Mouse (Mus musculus) CD8-positive naive resting alpha-beta T cell, adult 2 months (primary cell): ENCODE data around the gene Aldoc.
"Not testable (repeated sequence)": the region's sequence is repeated elsewhere in the genome, so short reads cannot be mapped to it uniquely, and the experiment has no call there.

Experiments used
- DNase-seq, 2 experiments: peaks; one replicate each; pipeline ENCODE4 v3.0.0; 2022; ENCODE audit warnings: low read depth in 2 of 2, low spot score in 2 of 2

Gene Aldoc

DNA sequence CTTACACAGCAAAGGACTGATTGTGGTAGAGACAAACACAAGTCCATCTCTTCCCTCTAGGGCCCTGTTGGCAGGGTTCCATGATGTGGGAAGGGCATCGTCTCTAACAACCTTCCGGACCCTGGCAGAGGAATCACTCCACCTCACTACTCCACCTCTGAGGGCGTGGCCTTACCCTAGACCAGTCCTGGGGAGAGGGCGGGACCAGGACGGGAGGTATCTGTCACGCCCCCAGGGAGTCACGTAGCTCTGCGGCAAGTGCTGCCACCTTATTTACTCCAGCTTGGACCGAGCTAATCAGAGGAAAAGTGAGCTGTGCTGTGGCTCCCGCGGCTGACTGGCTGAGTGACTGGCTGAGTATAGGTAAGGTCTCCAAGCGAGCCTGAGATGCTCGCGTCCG lies at the start of gene Aldoc:
Gene Aldoc, plus strand, starts transcription at position 109 of the 400 bp plus-strand sequence.
- DNase-seq = peak; percentile 66 to 82

DNA sequence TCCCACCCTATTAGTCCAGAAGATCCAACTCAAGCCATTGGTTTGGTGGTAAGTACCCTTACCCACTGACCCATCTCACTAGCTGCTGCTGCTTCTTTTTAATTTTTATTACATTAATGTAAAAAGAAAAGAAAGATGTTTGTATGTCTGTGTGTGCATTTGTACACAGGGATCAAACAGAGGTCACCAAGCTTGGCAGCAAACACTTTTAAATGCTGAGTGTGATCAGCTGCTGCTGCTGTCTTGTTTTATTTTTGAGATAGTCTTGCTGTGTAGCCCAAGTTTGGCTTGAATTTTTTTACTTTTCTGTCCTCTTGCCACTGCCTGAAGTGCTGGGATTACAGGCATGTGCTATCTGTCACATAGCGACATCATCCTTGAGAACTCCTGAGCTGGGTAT lies 47.2 kb upstream of the Aldoc start:
- no peak for DNase-seq

DNA sequence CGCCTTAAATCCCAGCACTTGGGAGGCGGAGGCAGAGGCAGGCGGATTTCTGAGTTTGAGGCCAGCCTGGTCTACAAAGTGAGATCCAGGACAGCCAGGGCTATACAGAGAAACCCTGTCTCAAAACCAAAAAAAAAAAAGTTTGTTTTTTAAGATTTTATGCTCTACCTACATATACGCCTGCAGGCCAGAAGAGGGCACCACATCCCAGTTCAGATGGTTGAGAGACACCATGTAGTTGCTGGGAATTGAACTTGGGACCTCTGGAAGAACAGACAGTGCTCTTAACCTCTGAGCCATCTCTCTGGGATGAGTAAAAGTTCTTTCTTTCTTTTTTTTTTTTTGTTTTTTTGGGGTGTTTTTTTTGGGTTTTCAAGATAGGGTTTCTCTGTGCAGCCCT lies 46.6 kb upstream of the Aldoc start:
- DNase-seq = not testable (repeated sequence)

DNA sequence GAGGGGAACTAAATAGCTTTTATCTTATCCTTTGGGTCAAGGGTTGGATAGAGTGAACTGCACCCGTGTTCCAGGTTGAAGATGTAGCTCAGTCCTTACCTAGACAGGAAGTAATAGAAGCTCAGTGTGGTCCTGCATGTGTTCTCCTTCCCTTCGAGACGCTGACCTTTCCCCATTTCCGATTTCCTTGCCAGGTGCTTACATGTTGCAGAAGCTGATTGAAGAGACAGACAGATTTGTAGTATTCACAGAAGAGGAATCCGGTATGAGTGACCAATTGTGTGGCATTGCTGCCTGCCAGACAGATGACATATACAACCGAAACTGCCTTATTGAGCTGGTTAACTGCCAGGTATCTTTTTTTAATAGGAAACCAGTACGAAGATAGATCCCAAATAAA lies 43.9 kb upstream of the Aldoc start:
- DNase-seq = no peak

DNA sequence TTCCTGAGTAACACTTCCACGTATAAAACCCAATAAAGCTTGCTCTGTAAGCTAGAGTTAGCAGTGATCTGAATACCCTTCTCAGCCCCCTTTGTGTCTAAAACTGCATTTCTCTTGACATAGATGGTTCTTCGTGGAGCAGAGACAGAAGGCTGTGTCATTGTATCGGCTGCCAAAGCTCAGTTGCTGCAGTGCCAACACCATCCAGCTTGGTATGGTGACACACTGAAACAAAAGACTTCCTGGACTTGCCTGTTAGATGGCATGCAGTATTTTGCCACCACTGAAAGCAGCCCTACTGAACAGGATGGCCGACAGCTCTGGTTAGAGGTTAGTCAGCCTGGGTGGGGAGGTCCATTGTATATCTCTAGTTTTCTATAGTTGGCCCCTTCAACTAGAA lies 43.2 kb upstream of the Aldoc start:
- DNase-seq = no peak

DNA sequence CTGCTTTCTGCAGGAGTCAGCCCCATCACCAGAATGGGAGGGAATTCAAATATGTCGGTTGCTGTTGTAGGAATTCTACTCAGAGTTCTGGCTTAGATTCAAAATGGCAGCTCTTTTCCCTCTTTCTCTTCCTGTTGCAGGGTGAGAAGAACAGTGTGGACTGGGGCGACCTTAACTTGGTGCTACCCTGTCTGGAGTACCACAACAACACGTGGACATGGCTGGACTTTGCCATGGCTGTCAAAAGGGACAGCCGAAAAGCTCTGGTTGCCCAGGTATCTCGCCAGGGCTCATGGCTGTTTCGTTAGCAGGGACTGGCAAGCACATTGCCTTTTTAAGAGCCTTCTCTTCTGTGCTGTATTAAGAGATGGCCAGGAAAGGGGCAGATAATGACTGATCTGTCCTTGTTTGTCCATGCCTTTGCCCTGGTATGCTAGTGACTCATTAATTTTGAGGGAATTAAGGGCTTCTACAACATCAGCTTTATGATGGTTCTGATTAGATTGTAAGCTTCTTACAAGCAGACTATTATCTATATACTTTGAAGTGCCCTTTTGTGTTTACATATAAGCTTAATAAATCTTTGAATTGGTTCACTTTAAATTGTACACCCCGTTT lies 33.5 kb upstream of the Aldoc start:
- DNase-seq = no peak

DNA sequence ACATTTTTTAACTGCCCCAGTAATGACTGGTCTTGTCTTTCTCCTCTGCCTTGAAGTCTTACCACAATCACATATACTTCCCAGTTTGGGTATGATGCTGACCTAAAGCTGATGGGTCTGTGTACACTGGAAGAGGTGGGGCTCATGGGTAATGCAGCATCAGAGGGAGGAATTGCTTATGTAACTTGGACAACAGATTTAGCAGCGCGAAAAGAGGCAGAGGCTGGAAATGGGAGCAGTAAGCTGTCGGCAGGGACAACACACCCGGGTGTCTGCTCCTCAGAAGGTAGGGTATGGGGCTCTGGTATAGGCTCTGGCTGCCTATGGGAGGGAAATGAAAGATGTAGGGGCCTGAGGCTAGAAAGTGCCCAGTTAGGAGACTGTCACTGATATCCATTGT lies 32.1 kb upstream of the Aldoc start, which contains the start of gene BC030499:
Gene BC030499, plus strand, starts transcription at position 188 of the 400 bp plus-strand sequence.
- DNase-seq = no peak

DNA sequence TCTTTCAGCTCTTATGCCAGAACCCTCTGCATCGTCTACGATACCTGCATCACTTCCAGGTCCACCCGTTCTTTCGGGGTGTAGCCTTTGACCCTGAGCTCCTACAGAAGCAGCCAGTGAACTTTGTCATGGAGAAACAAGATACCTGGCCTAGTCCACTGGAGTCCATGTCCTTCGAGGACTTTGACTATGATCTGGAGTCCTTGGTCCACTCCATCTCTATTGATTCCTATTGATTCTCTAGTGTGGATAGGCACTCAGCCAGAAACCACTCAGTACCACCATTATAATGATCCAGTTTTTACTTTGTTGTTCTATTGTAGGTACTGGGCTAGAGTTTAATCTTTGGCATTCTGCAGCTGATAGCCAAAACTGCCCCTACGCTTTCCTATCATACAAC lies 28.2 kb upstream of the Aldoc start:
- DNase-seq = no peak

DNA sequence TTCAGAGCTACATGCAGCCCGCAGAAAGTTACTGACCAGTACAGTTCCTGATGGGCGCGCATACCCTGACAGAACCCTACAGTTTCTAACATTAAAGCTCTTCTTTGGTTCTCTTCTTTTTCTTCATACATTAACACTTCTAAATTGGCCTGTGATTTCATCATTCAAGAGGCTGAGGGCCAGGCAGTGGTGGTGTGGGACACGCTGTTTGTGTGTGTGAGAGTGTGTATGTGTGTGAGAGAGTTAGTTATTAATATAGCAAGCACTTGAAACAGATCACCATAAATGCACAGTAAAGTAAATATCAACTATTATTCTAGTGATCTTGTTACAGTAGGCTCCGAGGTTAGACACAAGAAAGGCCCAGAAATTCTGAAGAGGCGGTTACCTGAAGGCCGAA lies 21.9 kb upstream of the Aldoc start:
- no peak for DNase-seq

DNA sequence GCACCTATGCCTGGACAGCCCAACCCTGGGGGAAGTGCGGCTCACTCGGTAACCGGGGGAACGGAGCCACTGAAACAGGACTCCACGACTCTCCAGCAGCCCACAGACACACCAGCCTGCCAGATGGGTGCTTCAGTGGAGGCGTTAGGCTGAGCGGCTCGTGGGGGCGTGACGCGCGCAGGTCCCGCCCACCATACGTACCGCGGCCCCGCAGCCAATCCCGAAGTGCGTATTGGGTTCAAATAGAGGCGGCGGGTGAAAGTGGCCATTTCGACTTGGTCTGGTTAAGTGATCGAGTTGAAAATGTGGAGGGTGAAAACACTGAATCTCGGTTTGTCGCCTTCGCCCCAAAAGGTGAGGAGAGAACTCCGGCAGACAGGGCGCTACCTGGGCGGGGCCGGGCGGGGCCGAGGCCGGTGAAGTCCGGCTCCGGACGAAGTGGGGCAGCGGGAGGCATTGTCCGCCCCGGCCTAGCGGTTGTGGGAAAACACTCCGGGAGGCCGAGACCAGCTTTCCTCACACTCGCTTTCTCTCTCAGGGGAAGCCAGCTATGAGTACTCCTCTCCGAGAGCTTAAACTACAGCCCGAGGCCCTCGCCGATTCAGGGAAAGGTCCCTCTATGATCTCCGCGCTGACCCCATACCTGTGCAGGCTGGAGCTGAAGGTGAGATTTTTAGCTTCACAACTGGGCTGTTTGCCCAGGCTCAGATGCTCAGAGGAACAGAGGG lies 21.2 kb upstream of the Aldoc start, which contains the start of gene Spag5:
Gene Spag5, plus strand, starts transcription at position 173 of the 728 bp plus-strand sequence.
- peak; percentile 82 to 87 for DNase-seq

DNA sequence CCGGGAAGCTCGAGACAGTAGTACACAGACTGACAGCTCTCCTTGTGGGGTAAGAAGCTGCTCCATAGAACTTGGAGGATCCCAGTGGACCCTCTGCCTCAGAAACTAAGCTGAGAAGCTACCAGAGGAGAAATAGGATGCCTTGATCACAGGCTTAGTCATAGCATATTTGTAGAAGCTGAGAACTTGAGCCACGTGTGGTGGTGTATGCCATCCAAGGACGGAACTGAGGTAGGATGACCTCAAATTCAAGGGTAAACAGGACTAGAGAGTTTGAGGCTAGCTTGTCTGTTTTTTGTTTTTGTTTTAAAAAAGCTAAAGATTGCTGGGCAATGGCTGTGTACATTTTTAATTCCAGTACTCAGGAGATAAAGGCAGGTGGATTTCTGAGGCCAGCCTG lies 17.5 kb upstream of the Aldoc start:
- DNase-seq = no peak

DNA sequence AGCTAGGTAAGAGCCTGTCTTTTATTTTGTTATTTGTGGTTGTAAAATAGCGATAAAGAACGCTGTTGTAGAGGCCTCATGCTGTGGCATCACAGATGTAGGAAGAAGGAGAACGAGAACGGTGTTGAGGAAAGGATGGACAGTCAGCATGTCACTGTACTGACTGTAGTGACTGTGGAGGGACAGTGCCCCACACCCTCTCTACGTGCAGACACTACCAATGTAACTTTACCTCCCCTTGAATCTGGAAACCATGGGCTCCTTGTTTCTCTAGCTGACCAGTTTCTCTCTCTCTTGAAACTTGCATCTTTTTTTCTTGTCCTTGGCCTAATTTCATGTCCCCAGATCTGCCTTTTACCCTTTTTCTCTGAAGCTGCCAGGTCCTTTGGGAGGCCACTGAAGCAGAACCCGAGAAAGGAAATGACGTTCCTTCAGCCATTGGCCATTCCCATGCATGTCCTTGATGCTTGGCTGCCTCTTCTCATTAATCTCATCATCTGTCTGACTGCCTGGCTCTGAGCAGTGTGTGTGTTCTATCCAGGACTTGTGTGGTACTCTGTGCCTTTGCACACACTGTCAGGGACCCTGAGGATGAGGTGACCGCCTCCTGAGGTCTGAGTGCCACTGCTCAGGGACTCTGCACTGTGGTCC lies 11.8 kb upstream of the Aldoc start:
- DNase-seq = no peak

DNA sequence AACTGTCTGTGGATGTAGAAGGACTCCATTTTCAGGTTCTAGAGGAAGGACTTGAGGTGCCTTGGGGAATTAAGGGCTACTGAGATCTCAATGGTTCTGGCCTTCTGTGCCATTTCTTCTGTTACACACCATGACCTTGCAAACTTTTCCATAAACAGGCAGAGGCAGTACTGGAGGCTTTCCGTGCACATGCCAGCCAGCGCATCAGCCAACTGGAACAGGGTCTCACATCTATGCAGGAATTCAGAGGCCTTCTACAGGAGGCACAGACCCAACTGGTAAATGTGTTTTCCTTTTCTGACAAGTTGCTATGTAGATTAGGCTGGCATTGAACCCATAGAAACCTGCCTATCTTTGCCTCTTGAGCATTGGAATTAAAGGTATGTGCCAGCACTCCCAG lies 9.1 kb upstream of the Aldoc start:
- DNase-seq = no peak

DNA sequence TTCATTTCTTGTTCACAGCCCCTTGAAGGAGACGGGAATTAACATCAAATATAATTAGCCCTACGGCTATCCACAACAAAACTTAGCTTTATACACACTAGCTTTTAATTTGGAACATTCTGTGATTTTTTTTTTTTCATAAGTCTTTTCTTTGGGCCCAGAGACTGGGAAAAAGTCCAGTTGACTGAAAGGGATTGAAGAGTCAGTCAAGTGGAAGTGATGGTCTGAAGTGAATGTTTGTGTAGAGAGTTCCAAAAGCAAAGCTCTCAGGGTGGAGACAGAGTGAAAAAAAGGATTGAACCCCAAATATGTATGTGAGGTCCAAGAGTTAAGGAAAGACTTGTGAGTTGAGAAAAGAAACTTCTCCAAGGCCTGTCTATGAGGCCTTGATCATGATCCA lies 4.4 kb upstream of the Aldoc start:
- DNase-seq = no peak

DNA sequence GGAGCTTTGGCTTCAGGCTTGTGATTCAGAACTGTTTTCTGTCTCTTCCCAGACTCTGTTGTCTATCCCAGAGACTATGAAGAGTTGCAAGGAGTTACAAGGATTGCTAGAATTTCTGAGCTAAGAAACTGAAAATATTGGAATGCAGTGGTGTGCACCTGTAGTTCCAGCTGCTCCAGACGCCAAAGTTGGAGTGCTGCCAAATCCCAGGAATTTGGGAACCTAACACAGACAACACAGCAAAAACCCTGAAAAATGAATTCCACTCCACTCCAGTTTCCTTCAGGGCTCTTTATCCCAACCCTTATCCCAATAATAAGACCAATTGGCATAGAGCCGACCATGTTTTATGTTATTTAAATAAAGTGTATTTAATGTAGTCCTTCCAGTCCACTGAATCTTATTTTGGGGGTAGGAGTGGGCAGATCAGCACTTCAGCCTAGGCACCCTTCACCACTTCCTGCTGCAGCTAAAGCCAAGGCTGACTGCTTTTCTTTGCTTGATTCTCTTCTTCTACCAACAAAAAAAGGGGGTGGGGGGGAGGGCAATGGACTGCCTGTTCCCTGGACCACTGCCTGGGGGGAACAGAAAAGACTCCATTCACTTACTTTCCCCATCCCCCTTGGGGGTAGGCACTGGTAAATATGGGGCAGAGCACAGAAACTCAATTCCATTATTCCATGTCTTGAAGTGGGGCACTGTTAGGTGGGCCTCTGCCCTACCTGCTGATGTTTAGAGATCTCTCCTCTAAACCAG lies 514 bp upstream of the Aldoc start:
- DNase-seq = no peak

DNA sequence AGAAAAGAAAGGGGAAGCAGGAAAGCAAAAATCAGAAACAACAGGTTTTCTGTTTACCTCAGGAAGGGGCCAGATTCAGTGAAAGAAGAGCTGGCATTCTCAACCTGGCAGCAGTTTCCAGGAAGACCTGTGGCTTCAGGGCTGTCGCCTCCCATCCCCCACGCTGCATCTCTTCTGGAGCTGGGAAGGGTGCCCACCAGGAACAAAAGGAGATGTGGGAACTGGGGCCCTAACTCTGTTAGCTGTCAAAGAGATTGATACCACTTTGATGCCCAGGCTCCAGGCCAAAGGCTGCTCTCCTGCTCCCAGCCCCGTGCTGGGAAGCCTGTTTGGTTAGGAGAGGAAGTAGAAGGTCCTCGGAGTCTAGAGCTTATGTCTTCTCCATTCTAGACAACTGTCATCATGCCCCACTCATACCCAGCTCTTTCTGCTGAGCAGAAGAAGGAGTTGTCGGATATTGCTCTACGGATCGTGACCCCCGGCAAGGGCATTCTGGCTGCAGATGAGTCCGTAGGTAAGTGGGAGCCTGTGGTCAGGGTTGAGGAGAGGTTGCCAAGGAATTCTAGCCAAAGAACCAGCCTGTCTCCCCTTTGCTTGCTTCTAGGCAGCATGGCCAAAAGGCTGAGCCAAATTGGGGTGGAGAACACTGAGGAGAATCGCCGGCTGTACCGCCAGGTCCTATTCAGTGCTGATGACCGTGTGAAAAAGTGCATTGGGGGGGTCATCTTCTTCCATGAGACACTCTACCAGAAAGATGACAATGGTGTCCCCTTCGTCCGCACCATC lies 1.4 kb downstream of the Aldoc start:
- DNase-seq = no peak

DNA sequence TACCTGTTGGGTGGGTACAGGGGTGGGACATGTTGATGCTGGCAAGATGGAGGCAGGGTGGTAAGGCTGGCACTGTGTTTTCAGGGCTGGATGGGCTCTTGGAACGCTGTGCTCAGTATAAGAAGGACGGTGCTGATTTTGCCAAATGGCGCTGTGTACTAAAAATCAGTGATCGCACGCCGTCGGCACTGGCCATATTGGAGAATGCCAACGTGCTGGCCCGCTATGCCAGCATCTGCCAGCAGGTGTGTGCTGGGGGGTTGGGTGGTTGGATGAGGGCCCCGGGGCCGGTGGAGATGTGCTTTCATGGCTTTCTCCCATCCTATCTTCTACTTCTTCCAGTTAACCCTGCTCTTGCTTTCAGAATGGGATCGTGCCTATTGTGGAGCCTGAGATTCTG lies 2.2 kb downstream of the Aldoc start:
- no peak for DNase-seq

DNA sequence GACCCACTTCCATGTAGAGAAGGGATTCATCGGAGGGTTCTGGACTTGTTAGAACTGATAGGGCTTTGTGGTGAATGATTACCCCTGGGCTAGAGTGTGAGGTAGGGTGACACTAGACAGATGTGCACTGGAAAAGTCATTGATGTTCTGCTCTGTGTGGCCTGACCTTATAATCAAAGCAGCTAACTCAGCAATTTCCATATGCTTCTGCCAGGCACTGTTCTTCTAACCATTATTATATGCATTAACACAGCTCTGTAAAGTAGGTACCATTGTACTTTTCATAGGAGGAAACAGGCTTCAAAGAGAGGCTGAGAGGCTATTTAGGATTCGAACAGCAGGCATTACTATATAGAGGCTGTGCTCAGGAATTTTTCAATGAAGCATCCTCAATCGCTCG lies 4.4 kb downstream of the Aldoc start:
- no peak for DNase-seq

DNA sequence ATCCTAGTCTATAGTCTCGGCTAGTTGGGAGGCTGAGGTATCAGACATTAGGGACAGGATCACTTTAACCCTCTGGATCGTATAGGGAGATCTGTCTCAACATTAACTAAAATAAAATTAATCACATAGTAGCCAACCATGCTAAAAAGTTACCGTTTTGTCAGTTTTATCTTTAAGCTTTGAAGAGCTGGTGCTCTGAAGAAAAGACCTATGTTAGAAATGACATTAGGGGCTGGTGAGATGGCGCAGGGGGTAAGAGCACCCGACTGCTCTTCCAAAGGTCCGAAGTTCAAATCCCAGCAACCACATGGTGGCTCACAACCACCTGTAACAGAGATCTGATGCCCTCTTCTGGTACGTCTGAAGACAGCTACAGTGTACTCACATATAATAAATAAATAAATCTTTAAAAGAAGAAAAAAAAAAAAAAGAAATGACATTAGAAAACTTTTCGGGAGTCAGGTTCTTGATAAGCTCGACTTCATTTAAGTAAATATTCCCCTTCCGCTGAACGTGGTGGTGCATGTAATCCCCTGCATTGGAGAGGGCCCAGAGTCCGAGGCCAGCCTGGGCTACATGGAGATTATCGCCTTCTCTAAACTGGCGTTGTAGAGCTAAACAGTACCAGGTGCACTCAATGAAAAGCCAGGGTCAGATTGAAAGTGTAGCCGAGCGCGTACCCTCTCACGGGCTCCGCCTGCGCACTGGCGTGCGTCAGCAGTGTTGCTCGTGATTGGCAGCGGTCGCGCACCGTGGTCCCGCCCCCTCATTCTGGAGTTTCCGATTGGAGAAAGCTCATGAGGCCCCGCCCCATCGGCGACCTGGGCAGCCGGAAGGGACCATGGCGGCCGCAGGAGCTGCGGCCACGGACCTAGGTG lies 5.1 kb downstream of the Aldoc start, which contains the start of gene Pigs:
Gene Pigs, plus strand, starts transcription at position 782 of the 878 bp plus-strand sequence.
- peak; percentile 83 to 92 for DNase-seq
